Mouse (Mus musculus) embryonic facial prominence, embryonic 14.5 days (tissue): ENCODE results near the gene Robo2. TPM values are rescaled to one million over a fixed set of nuclear protein-coding genes. Genes with fewer than 3 reads are reported as not detected.
A peak's percentile ranks its signal among the peaks of the same experiment; 100 is the strongest.

Experiments
- ATAC-seq: fragments of 200-750 bp; cut with Nextera tagmentation; 2 replicates; pipeline ENCODE4 v1.8.0; 2017; ENCODE audit warnings: low read depth, moderate number of reproducible peaks, moderate TSS enrichment
- DNase-seq: peaks from one replicate; pipeline ENCODE4 v3.0.0-alpha.2; 2015; ENCODE audit warnings: low spot score
- H3K27ac ChIP-seq: fragments of 300-500 bp; sonication (generic); replicated peaks from 2 replicates; pipeline ENCODE4 v1.5.1; 2014; ENCODE audit warnings: low read depth, mild to moderate bottlenecking, low read length, moderate library complexity
- H3K27me3 ChIP-seq: fragments of 300-500 bp; sonication (generic); replicated peaks from 2 replicates; pipeline ENCODE4 v1.6.1; 2014; ENCODE audit warnings: low read length; ENCODE audit not compliant: control insufficient read depth, insufficient read depth
- H3K36me3 ChIP-seq: fragments of 300-500 bp; sonication (generic); 2 replicates; pipeline ENCODE4 v1.6.1; 2014; ENCODE audit warnings: low read length, mixed read lengths; ENCODE audit not compliant: control insufficient read depth, insufficient read depth
- H3K4me1 ChIP-seq: fragments of 300-500 bp; sonication (generic); 2 replicates; pipeline ENCODE4 v1.6.1; 2014; ENCODE audit warnings: antibody characterized with exemption, low read length; ENCODE audit not compliant: control insufficient read depth, insufficient read depth
- H3K4me2 ChIP-seq: fragments of 300-500 bp; sonication (generic); 2 replicates; pipeline ENCODE4 v1.6.1; 2014; ENCODE audit warnings: low read depth, mild to moderate bottlenecking, low read length, moderate library complexity, mixed read lengths
- H3K4me3 ChIP-seq: fragments of 300-500 bp; sonication (generic); 2 replicates; pipeline ENCODE4 v1.5.1; 2014; ENCODE audit warnings: low read depth, mild to moderate bottlenecking, low read length
- H3K9ac ChIP-seq: fragments of 300-500 bp; sonication (generic); 2 replicates; pipeline ENCODE4 v1.6.1; 2014; ENCODE audit warnings: low read depth, mild to moderate bottlenecking, low read length, moderate library complexity, mixed read lengths
- H3K9me3 ChIP-seq: fragments of 300-500 bp; sonication (generic); 2 replicates; pipeline ENCODE4 v1.6.1; 2016; ENCODE audit warnings: low read length; ENCODE audit not compliant: control insufficient read depth
- WGBS: fragments of 180-500 bp; shearing (Covaris S2); extraction: QIAGEN DNeasy Blood & Tissue Kit; methylation state at CpG from one replicate; pipeline ENCODE4 v1.1.7; 2014; 5-methylcytosine and 5-hydroxymethylcytosine counted together
- polyA plus RNA-seq: library from polyadenylated mRNA; unstranded; fragments of >200 nt; fragmentation: Nextera tagmentation; extraction: Ambion mirVana; gene quantifications from 2 replicates; pipeline ENCODE4 v1.2.1, GENCODE M21; 2014

Robo2 gene
- polyA plus RNA-seq, 1 experiment from 2014 or later = 56.8 TPM

- peak overlapping the region; percentile 87 for H3K4me2 ChIP-seq
- no peaks in the 10 kb centered on the region for H3K36me3 ChIP-seq
- H3K4me3 ChIP-seq = peak overlapping the region; percentile 50
- 0% methylated on average over 20 of the region's 20 CpGs for WGBS
- peak; percentile 90 for DNase-seq
- H3K4me1 ChIP-seq = no peaks in the 10 kb centered on the region; the same call in 1 of the 2 replicates
- peak overlapping the region; percentile 71 for H3K9ac ChIP-seq
- ATAC-seq = peak; percentile 31
- H3K9me3 ChIP-seq = no peaks in the 10 kb centered on the region
- H3K27me3 ChIP-seq = no peaks in the 10 kb centered on the region
- peak overlapping the region; percentile 84 for H3K27ac ChIP-seq
Observed at GRCm38 (mm10) chr16:74412471-74413291, 1.1 kb upstream of the Robo2 start.

- Histone ChIP-seq H3K9me3 (no peaks in the 10 kb centered on the region), H3K27ac (peak overlapping the region; percentile 84), H3K9ac (peak overlapping the region; percentile 71), H3K4me1 (no peaks in the 10 kb centered on the region; the same call in 1 of the 2 replicates), H3K4me2 (peak overlapping the region; percentile 87), H3K36me3 (no peaks in the 10 kb centered on the region), H3K27me3 (no peaks in the 10 kb centered on the region), H3K4me3 (peak overlapping the region; percentile 50)
- DNase-seq = peak; percentile 61
- WGBS = 1% methylated on average over 16 of the region's 16 CpGs
- no peak for ATAC-seq
Observed at GRCm38 (mm10) chr16:74411021-74411420, 604 bp downstream of the Robo2 start.

GRCm38 (mm10) chr16:74410125-74410524 is 1.5 kb downstream of the Robo2 start:
- Histone ChIP-seq H3K4me2 (peak overlapping the region; percentile 87), H3K27ac (no peak overlapping the region; the same call in 1 of the 2 replicates), H3K9ac (peak overlapping the region; percentile 71), H3K4me1 (no peaks in the 10 kb centered on the region; the same call in 1 of the 2 replicates), H3K4me3 (peak overlapping the region; percentile 50), H3K36me3 (no peaks in the 10 kb centered on the region), H3K9me3 (no peaks in the 10 kb centered on the region), H3K27me3 (no peaks in the 10 kb centered on the region)
- DNase-seq = peak; percentile 65
- peak; percentile 77 for ATAC-seq
- 24% methylated on average over 6 of the region's 6 CpGs for WGBS

- Histone ChIP-seq H3K4me1 (no peaks in the 10 kb centered on the region; the same call in 1 of the 2 replicates), H3K27me3 (no peaks in the 10 kb centered on the region), H3K36me3 (no peaks in the 10 kb centered on the region), H3K27ac (no peak overlapping the region; the same call in 1 of the 2 replicates), H3K4me3 (peak overlapping the region; percentile 50), H3K4me2 (peak overlapping the region; percentile 87), H3K9me3 (no peaks in the 10 kb centered on the region), H3K9ac (peak overlapping the region; percentile 71)
- 60% methylated on average over 4 of the region's 4 CpGs for WGBS
- DNase-seq (peak; percentile 35), ATAC-seq (no peak)
Observed at GRCm38 (mm10) chr16:74409548-74409947, 2.1 kb downstream of the Robo2 start.

- Histone ChIP-seq H3K4me2 (peak overlapping the region; percentile 87), H3K9me3 (no peaks in the 10 kb centered on the region), H3K4me3 (peak overlapping the region; percentile 50), H3K4me1 (no peaks in the 10 kb centered on the region; the same call in 1 of the 2 replicates), H3K27ac (no peak overlapping the region), H3K36me3 (no peaks in the 10 kb centered on the region), H3K27me3 (no peaks in the 10 kb centered on the region), H3K9ac (peak overlapping the region; percentile 51; the same call in 1 of the 2 replicates)
- 46% methylated on average over 1 of the region's 1 CpGs for WGBS
- no peak for ATAC-seq
- DNase-seq = peak; percentile 27
Observed at GRCm38 (mm10) chr16:74408566-74408965, 3.1 kb downstream of the Robo2 start.

- Histone ChIP-seq H3K36me3 (no peaks in the 10 kb centered on the region), H3K27me3 (no peaks in the 10 kb centered on the region), H3K27ac (no peak overlapping the region), H3K4me2 (no peak overlapping the region), H3K4me3 (no peak overlapping the region), H3K4me1 (no peaks in the 10 kb centered on the region), H3K9ac (no peak overlapping the region), H3K9me3 (0 out of 2 replicates have a peak, but pooled peaks cover 4% of the 10 kb centered on the region)
- no peak for ATAC-seq
- DNase-seq = no peak
- whole genome bisulfite sequencing = 76% methylated on average over 2 of the region's 2 CpGs
Observed at GRCm38 (mm10) chr16:74397291-74397690, 14.3 kb downstream of the Robo2 start.

- Histone ChIP-seq H3K4me1 (no peaks in the 10 kb centered on the region), H3K27ac (no peak overlapping the region), H3K4me2 (no peak overlapping the region), H3K9ac (no peak overlapping the region), H3K36me3 (no peaks in the 10 kb centered on the region), H3K9me3 (0 out of 2 replicates have a peak, but pooled peaks cover 4% of the 10 kb centered on the region), H3K27me3 (no peaks in the 10 kb centered on the region), H3K4me3 (no peak overlapping the region)
- DNase-seq = peak; percentile 24
- WGBS = 84% methylated on average over 2 of the region's 2 CpGs
- peak; percentile 62; the same call in 1 of the 2 replicates for ATAC-seq
Observed at GRCm38 (mm10) chr16:74395678-74396077, 15.9 kb downstream of the Robo2 start.

GRCm38 (mm10) chr16:74379458-74379857 is 32.2 kb downstream of the Robo2 start:
- Histone ChIP-seq H3K27me3 (no peaks in the 10 kb centered on the region), H3K27ac (no peak overlapping the region), H3K36me3 (no peaks in the 10 kb centered on the region), H3K4me2 (no peak overlapping the region), H3K4me1 (no peaks in the 10 kb centered on the region), H3K9me3 (no peaks in the 10 kb centered on the region), H3K9ac (no peak overlapping the region), H3K4me3 (no peak overlapping the region)
- 46% methylated on average over 2 of the region's 2 CpGs for WGBS
- ATAC-seq (no peak), DNase-seq (no peak)
